Mouse (Mus musculus) olfactory bulb, adult 2 months (tissue): ENCODE results near the gene AC124108.1.

Experiments used
- CTCF ChIP-seq: fragments of 200-500 bp; IDR thresholded peaks from 2 replicates; pipeline ENCODE4 v1.5.1; 2012; ENCODE audit warnings: low read depth, mild to moderate bottlenecking, low read length, moderate library complexity; ENCODE audit not compliant: insufficient read depth
- POLR2A ChIP-seq: fragments of 200-500 bp; IDR thresholded peaks from 2 replicates; pipeline ENCODE4 v1.6.1; 2012; ENCODE audit warnings: mild to moderate bottlenecking, low read depth, low read length, moderate library complexity; ENCODE audit not compliant: insufficient read depth

DNA sequence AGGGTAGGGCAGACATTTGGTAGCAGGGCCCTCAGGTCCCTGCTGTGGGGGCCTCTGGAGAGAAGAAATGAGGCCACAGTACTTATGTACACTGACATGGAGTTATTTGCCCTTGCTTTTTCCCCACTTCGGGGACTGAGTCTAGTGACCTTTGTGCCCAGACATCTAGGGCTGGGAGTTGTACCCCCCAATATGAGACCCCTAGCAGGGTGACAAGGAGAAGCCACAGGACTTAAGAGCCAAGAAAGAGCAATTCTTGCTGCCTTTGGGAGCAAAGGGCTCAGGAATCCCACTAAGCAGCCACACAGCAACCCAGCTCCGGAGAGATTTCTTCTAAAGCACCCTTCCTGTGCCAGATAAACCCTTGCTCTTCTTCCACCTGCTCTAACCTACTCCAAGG, 10.7 kb downstream of the AC124108.1 start:
- no peak for TF ChIP-seq CTCF
- TF ChIP-seq POLR2A: no peak
